Mouse (Mus musculus): ENCODE measurements around the gene Gdpd4.

Gdpd4 gene

GRCm38 (mm10) chr7:97919742-97920141 lies at the start of gene Gdpd4:
TSS of gene Gdpd4 (plus strand) at chr7:97919955.
- no peak for ATAC-seq (ENCODE audit: low TSS enrichment)

GRCm38 (mm10) chr7:97872396-97872795 lies 47.4 kb upstream of the Gdpd4 start:
- ATAC-seq (ENCODE audit: low TSS enrichment) = peak; percentile 89

GRCm38 (mm10) chr7:97873317-97873716 lies 46.4 kb upstream of the Gdpd4 start:
- ATAC-seq (ENCODE audit: low TSS enrichment) = no peak

GRCm38 (mm10) chr7:97877846-97878538 lies 41.8 kb upstream of the Gdpd4 start:
- ATAC-seq (ENCODE audit: low TSS enrichment) = no peak

GRCm38 (mm10) chr7:97911646-97912045 lies 8.1 kb upstream of the Gdpd4 start:
- ATAC-seq (ENCODE audit: low TSS enrichment) = peak; percentile 66

GRCm38 (mm10) chr7:97914833-97915516 lies 4.8 kb upstream of the Gdpd4 start:
- ATAC-seq (ENCODE audit: low TSS enrichment) = peak; percentile 38; the same call in 1 of the 2 replicates

GRCm38 (mm10) chr7:97925819-97926218 lies 6.1 kb downstream of the Gdpd4 start:
- peak; percentile 65 for ATAC-seq (ENCODE audit: low TSS enrichment)

- ATAC-seq (ENCODE audit: low TSS enrichment) = no peak
Measured at GRCm38 (mm10) chr7:97926978-97927377, 7.2 kb downstream of the Gdpd4 start.

- no peak for ATAC-seq (ENCODE audit: low TSS enrichment)
Measured at GRCm38 (mm10) chr7:97944485-97944884, 24.7 kb downstream of the Gdpd4 start.

- ATAC-seq (ENCODE audit: low TSS enrichment) = no peak
Measured at GRCm38 (mm10) chr7:97972486-97972885, 52.7 kb downstream of the Gdpd4 start.

GRCm38 (mm10) chr7:97977463-97977862 lies 57.7 kb downstream of the Gdpd4 start:
- ATAC-seq (ENCODE audit: low TSS enrichment) = peak; percentile 98

GRCm38 (mm10) chr7:97984108-97984834 lies 64.5 kb downstream of the Gdpd4 start:
- no peak for ATAC-seq (ENCODE audit: low TSS enrichment)

- ATAC-seq (ENCODE audit: low TSS enrichment) = no peak
Measured at GRCm38 (mm10) chr7:98002617-98003016, 82.9 kb downstream of the Gdpd4 start.

- ATAC-seq (ENCODE audit: low TSS enrichment) = no peak
Measured at GRCm38 (mm10) chr7:98048101-98048824, 128.5 kb downstream of the Gdpd4 start.

GRCm38 (mm10) chr7:98051980-98052379 lies 132.2 kb downstream of the Gdpd4 start:
- peak; percentile 55; the same call in 1 of the 2 replicates for ATAC-seq (ENCODE audit: low TSS enrichment)

- no peak for ATAC-seq (ENCODE audit: low TSS enrichment)
Measured at GRCm38 (mm10) chr7:98054461-98054860, 134.7 kb downstream of the Gdpd4 start.

- ATAC-seq (ENCODE audit: low TSS enrichment) = no peak
Measured at GRCm38 (mm10) chr7:98054942-98055341, 135.2 kb downstream of the Gdpd4 start.

- ATAC-seq (ENCODE audit: low TSS enrichment) = no peak
Measured at GRCm38 (mm10) chr7:98066229-98066628, 146.5 kb downstream of the Gdpd4 start.

GRCm38 (mm10) chr7:98071620-98072019 lies 151.9 kb downstream of the Gdpd4 start:
- ATAC-seq (ENCODE audit: low TSS enrichment) = peak; percentile 89

- no peak for ATAC-seq (ENCODE audit: low TSS enrichment)
Measured at GRCm38 (mm10) chr7:98077453-98077852, 157.7 kb downstream of the Gdpd4 start.

- ATAC-seq (ENCODE audit: low TSS enrichment) = no peak
Measured at GRCm38 (mm10) chr7:98082376-98082775, 162.6 kb downstream of the Gdpd4 start.

All from frontal cortex, adult (tissue).